Mouse (Mus musculus) megakaryocyte, embryonic 14.5 days (primary cell): ENCODE measurements at regions not wholly inside any gene's neighbourhood (a gene's known extent, or its start where the extent isn't known, plus 50 kb on each side); places are given as distances from the start of the nearest gene placed in this dataset.

Source experiments
- FLI1 ChIP-seq: IDR thresholded peaks from 2 replicates; pipeline ENCODE4 v1.6.1; 2012; ENCODE audit warnings: low read length, inconsistent platforms, mixed read lengths
- GATA1 ChIP-seq: IDR thresholded peaks from 3 replicates; pipeline ENCODE4 v1.6.1; 2012; ENCODE audit warnings: mixed read lengths, low read length, inconsistent platforms, borderline replicate concordance

DNA sequence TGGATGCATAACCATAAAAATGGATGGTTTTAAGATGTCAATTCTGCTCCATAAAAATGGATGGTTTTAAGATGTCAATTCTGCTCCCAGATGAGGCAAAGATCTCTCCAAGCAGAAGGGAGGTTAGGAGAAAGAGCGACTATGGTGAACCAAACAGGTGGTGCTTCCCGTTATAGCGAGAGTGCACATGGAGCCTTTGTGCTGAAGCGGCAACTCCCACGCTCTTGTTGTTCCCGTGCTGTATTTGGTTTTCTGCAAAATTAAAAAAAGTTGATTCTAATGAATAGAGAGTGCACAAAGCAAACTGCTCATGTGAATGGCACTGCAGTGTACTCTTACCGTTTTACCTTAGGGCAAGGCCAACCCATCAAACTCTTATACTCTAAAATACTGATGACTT, 497.5 kb upstream of the Nbea start:
- TF ChIP-seq GATA1, result no peak
- TF ChIP-seq FLI1, result no peak
